Mouse (Mus musculus): ENCODE measurements around the gene Lpp.

DNA sequence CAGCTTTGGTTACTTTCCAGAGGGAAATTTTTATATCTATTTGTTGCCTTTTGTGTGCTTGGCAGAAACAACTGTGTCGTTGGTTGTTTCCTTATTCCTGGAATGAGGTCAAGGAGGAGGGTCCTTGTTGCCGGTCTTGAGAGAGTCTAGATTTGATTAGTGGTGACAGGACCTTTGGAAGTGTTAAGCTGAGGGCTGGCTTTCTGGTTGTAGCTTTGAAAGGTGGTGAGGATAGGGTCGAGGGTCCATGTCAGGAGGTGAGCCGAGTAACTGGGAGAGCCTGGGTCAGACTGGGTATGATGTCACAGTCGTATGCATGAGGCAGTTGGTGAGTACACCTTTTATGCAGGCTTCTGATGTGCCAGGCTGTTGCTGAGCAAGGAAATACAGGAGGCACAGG is 36.4 kb downstream of the Lpp start:
- no peak for TF ChIP-seq CTCF (IDR thresholded peaks at IDR 0.05; ENCODE audit: low read depth)
- TF ChIP-seq EP300 (IDR thresholded peaks at IDR 0.05; ENCODE audit: low read depth) = no peak

All from liver, postnatal 0 days (tissue).